Mouse (Mus musculus) CD8-positive naive resting alpha-beta T cell, adult 2 months (primary cell): ENCODE results near the gene 4933430I17Rik.

Experiments
- DNase-seq, 2 experiments: peaks; one replicate each; pipeline ENCODE4 v3.0.0; 2022; ENCODE audit warnings: low read depth in 2 of 2, low spot score in 2 of 2

4933430I17Rik gene

DNA sequence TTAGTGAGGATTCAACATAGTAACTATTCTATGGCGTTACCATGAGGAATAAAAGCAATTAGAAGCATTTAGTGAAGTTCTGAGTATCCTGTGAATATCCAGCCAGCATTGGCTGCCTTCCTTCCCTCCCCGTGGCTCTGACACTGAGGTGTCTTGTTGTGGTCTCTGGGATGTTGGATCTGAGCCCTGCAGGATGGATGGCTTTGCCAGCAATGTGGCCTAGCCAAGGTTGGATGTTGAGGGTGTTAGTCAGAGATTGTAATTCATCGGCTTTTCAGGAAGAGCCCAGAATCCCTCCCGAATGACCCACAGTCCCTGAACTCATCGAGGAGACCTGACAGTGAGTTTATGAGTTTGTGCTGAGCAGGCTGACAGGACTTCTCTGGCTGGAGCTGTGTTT is 70.9 kb downstream of the 4933430I17Rik start:
- no peak for DNase-seq
